Mouse (Mus musculus): ENCODE measurements around the gene Tmem131. TPM values are rescaled to one million over a fixed set of nuclear protein-coding genes. Genes with fewer than 3 reads are reported as not detected.
A peak's percentile ranks its signal among the peaks of the same experiment; 100 is the strongest.
"Not testable (repeated sequence)": the region's sequence is repeated elsewhere in the genome, so short reads cannot be mapped to it uniquely, and the experiment has no call there.

Gene Tmem131
- polyA plus RNA-seq, 1 experiment from 2014 or later: 72.3 TPM

GRCm38 (mm10) chr1:36894136-36894535 lies 49.3 kb downstream of the Tmem131 start:
- Histone ChIP-seq H3K79me2 (ENCODE audit: inconsistent target) (peaks cover 99% of the 10 kb centered on the region; the same call in 1 of the 2 replicates), H3K36me3 (ENCODE audit: inconsistent target) (no peaks in the 10 kb centered on the region), H3K4me3 (ENCODE audit: inconsistent target) (no peak overlapping the region), H3K27ac (no peak overlapping the region)
- 87% methylated on average over 3 of the region's 3 CpGs for WGBS (ENCODE audit: missing documents)

- not testable (repeated sequence) for H3K27ac ChIP-seq; H3K36me3 ChIP-seq (ENCODE audit: inconsistent target)
- 86% methylated on average over 5 of the region's 5 CpGs for WGBS (ENCODE audit: missing documents)
Measured at GRCm38 (mm10) chr1:36893720-36894119, 49.7 kb downstream of the Tmem131 start.

DNA sequence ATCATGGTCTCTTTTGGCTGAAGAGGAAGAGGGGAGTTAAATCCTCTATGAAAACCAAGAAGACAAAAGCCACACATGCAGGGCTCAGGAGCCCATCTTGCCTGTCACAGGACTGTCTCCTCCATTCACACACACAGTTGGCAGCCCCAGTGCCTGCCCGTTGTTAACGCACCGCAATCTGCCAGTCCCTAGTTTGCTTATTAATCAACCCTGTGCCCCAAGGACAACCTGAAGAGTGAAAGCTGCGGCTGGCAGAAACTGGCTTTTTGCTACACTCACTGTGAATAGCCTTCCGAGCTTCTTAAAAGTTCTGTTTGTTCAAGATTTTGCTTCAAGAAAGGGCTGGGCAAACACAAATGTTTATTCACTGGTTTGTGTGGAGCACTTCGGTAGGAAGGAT lies 50.3 kb downstream of the Tmem131 start:
- Histone ChIP-seq H3K36me3 (ENCODE audit: inconsistent target) (no peaks in the 10 kb centered on the region), H3K27ac (no peak overlapping the region), H3K79me2 (ENCODE audit: inconsistent target) (peaks cover 89% of the 10 kb centered on the region; the same call in 1 of the 2 replicates), H3K4me3 (ENCODE audit: inconsistent target) (no peak overlapping the region)
- WGBS (ENCODE audit: missing documents): 100% methylated on average over 6 of the region's 6 CpGs

More at GRCm38 (mm10) chr1:36893720-36894119, 49.7 kb downstream of the Tmem131 start:
- peaks cover 95% of the 10 kb centered on the region; the same call in 1 of the 2 replicates for H3K79me2 ChIP-seq (ENCODE audit: inconsistent target)
- H3K4me3 ChIP-seq (ENCODE audit: inconsistent target): not testable (repeated sequence)

- Histone ChIP-seq H3K4me3 (ENCODE audit: inconsistent target) (no peak overlapping the region), H3K79me2 (ENCODE audit: inconsistent target) (peaks cover 82% of the 10 kb centered on the region; the same call in 1 of the 2 replicates), H3K36me3 (ENCODE audit: inconsistent target) (0 out of 2 replicates have a peak, but pooled peaks cover 2% of the 10 kb centered on the region), H3K27ac (no peak overlapping the region)
- 90% methylated on average over 3 of the region's 3 CpGs for WGBS (ENCODE audit: missing documents)
Measured at GRCm38 (mm10) chr1:36892461-36892860, 51.0 kb downstream of the Tmem131 start.

- 81% methylated on average over 5 of the region's 5 CpGs for WGBS (ENCODE audit: missing documents)
- Histone ChIP-seq H3K27ac (no peak overlapping the region), H3K79me2 (ENCODE audit: inconsistent target) (peaks cover 48% of the 10 kb centered on the region; the same call in 1 of the 2 replicates), H3K4me3 (ENCODE audit: inconsistent target) (no peak overlapping the region), H3K36me3 (ENCODE audit: inconsistent target) (peaks cover 13% of the 10 kb centered on the region; the same call in 1 of the 2 replicates)
Measured at GRCm38 (mm10) chr1:36889016-36889415, 54.5 kb downstream of the Tmem131 start.

DNA sequence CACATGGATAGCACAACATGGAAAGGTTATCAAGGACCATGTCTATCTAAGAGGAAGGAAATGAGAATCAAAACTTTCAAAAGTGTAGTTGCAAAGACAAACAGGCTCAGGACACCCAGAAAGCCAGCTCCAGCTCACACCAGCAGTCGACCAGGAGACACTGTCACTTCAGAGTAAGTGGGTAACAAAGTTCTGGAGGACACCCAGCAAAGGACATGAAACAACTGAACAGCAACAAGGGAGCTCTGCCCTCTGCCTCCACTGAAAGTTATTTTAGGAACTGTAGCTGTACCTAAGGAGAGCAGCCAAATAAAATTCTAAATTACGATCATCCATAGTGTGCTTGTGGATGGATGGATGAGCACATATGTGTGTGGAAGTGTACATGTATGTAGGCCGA lies 56.3 kb downstream of the Tmem131 start:
- Histone ChIP-seq H3K79me2 (ENCODE audit: inconsistent target) (peaks cover 43% of the 10 kb centered on the region; the same call in 1 of the 2 replicates), H3K36me3 (ENCODE audit: inconsistent target) (peaks cover 13% of the 10 kb centered on the region; the same call in 1 of the 2 replicates), H3K4me3 (ENCODE audit: inconsistent target) (no peak overlapping the region), H3K27ac (no peak overlapping the region)
- 88% methylated on average over 3 of the region's 3 CpGs for WGBS (ENCODE audit: missing documents)

- Histone ChIP-seq H3K36me3 (ENCODE audit: inconsistent target) (peaks cover 13% of the 10 kb centered on the region; the same call in 1 of the 2 replicates), H3K4me3 (ENCODE audit: inconsistent target) (no peak overlapping the region), H3K79me2 (ENCODE audit: inconsistent target) (peaks cover 41% of the 10 kb centered on the region; the same call in 1 of the 2 replicates), H3K27ac (no peak overlapping the region)
- WGBS (ENCODE audit: missing documents): 95% methylated on average over 4 of the region's 4 CpGs
Measured at GRCm38 (mm10) chr1:36886489-36886888, 57.0 kb downstream of the Tmem131 start.

DNA sequence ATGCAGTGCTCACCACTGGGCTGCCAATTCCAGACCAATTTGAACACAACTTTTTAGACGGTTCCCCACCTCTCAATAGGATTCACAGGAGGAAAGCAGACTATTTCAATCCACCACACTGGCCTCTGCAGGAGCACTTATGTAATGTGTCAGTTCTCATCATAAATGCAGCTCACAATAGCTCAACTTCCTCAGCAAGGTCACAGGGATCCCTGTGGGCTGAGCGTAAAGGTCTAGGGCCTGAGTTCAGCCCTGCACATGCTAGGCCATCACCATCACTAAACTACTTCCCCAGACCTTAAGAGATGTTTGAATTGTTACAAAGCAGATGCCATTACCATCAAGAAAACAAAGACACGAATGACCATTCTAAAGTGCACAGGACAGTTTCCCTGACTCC lies 58.9 kb downstream of the Tmem131 start:
- H3K79me2 ChIP-seq (ENCODE audit: inconsistent target): peaks cover 21% of the 10 kb centered on the region; the same call in 1 of the 2 replicates
- peaks cover 22% of the 10 kb centered on the region; the same call in 1 of the 2 replicates for H3K36me3 ChIP-seq (ENCODE audit: inconsistent target)
- H3K4me3 ChIP-seq (ENCODE audit: inconsistent target): no peak overlapping the region
- H3K27ac ChIP-seq: no peak overlapping the region
- 41% methylated on average over 3 of the region's 3 CpGs for WGBS (ENCODE audit: missing documents)

- 40% methylated on average over 2 of the region's 2 CpGs for WGBS (ENCODE audit: missing documents)
- Histone ChIP-seq H3K4me3 (ENCODE audit: inconsistent target) (no peak overlapping the region), H3K36me3 (ENCODE audit: inconsistent target) (peaks cover 22% of the 10 kb centered on the region; the same call in 1 of the 2 replicates), H3K27ac (no peak overlapping the region), H3K79me2 (ENCODE audit: inconsistent target) (peaks cover 18% of the 10 kb centered on the region; the same call in 1 of the 2 replicates)
Measured at GRCm38 (mm10) chr1:36883805-36884204, 59.7 kb downstream of the Tmem131 start.

GRCm38 (mm10) chr1:36879154-36879553 lies 64.3 kb downstream of the Tmem131 start:
- Histone ChIP-seq H3K27ac (no peak overlapping the region), H3K4me3 (ENCODE audit: inconsistent target) (no peak overlapping the region), H3K36me3 (ENCODE audit: inconsistent target) (peaks cover 9% of the 10 kb centered on the region; the same call in 1 of the 2 replicates), H3K79me2 (ENCODE audit: inconsistent target) (peaks cover 18% of the 10 kb centered on the region; the same call in 1 of the 2 replicates)
- 24% methylated on average over 1 of the region's 1 CpGs for WGBS (ENCODE audit: missing documents)

- Histone ChIP-seq H3K27ac (no peak overlapping the region), H3K36me3 (ENCODE audit: inconsistent target) (peaks cover 9% of the 10 kb centered on the region; the same call in 1 of the 2 replicates), H3K79me2 (ENCODE audit: inconsistent target) (peaks cover 4% of the 10 kb centered on the region; the same call in 1 of the 2 replicates), H3K4me3 (ENCODE audit: inconsistent target) (no peak overlapping the region)
- WGBS (ENCODE audit: missing documents): 100% methylated on average over 1 of the region's 1 CpGs
Measured at GRCm38 (mm10) chr1:36877126-36877525, 66.3 kb downstream of the Tmem131 start.

- Histone ChIP-seq H3K4me3 (ENCODE audit: inconsistent target) (no peak overlapping the region), H3K79me2 (ENCODE audit: inconsistent target) (no peaks in the 10 kb centered on the region), H3K27ac (0 out of 2 replicates have a peak overlapping the region, but pooled peaks have one; percentile 5), H3K36me3 (ENCODE audit: inconsistent target) (peaks cover under 1% of the 10 kb centered on the region; the same call in 1 of the 2 replicates)
- whole genome bisulfite sequencing (ENCODE audit: missing documents): 5% methylated on average over 8 of the region's 8 CpGs
Measured at GRCm38 (mm10) chr1:36874874-36875561, 68.4 kb downstream of the Tmem131 start.

DNA sequence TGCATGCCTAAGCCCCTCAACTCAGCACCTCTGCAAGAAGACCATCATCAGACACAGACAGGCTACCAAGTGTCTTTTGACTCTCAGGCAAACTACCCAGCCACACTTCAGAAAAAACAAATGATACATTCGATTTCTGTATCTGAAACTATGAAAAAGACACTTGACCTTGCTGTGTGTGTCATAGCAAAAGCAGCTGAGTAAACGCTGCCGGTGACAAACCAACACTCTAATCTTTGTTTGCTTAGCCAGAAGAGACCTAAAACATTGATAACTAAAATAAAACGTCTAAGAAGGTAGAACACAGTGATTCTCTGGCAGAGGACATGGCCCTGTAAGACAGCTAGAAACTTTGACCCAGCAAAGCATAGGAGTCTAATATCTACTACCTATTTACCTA lies 72.2 kb downstream of the Tmem131 start:
- Histone ChIP-seq H3K4me3 (ENCODE audit: inconsistent target) (no peak overlapping the region), H3K27ac (no peak overlapping the region), H3K36me3 (ENCODE audit: inconsistent target) (no peaks in the 10 kb centered on the region; the same call in 1 of the 2 replicates), H3K79me2 (ENCODE audit: inconsistent target) (no peaks in the 10 kb centered on the region)
- WGBS (ENCODE audit: missing documents): 85% methylated on average over 4 of the region's 4 CpGs

DNA sequence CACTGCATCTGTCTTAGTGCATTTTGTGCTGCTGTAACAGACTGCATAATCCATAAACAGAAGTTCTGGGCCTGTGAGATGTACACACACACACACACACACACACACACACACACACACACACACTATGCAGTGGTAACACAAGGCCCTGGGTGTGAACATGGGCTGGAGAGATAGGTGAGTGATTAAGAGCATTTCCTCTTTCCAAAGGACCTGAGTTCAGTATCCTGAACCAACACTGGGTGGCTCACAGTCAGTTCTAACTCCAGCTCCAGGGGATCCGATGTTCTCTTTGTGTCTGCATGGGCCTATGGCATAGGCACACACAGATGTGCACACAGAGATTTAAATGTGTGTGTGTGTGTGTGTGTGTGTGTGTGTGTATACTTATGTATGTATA lies 72.9 kb downstream of the Tmem131 start:
- H3K79me2 ChIP-seq (ENCODE audit: inconsistent target): no peaks in the 10 kb centered on the region
- H3K36me3 ChIP-seq (ENCODE audit: inconsistent target): no peaks in the 10 kb centered on the region; the same call in 1 of the 2 replicates
- no peak overlapping the region for H3K4me3 ChIP-seq (ENCODE audit: inconsistent target)
- 88% methylated on average over 1 of the region's 1 CpGs for WGBS (ENCODE audit: missing documents)
- H3K27ac ChIP-seq: no peak overlapping the region

DNA sequence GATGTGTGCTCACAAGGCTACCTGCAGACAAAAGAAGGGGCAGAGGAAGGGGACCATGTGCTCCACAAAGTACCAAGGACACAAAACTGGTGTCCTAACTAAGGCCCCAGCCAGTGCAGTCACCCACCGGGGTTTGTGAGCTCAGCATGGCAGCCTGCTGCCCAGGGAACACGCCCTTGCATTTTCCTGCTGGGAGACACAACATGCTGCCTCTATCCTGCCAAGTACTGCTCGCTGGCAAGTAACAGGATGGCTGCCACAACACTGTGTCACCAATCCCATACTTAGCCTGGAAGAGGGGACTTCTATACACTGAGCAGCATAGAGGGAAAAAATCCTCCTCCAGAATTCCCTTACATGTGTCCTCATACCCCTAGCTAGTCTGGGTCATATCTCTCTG lies 78.7 kb downstream of the Tmem131 start:
- 100% methylated on average over 3 of the region's 3 CpGs for WGBS (ENCODE audit: missing documents)
- Histone ChIP-seq H3K36me3 (ENCODE audit: inconsistent target) (no peaks in the 10 kb centered on the region), H3K79me2 (ENCODE audit: inconsistent target) (no peaks in the 10 kb centered on the region), H3K4me3 (ENCODE audit: inconsistent target) (no peak overlapping the region), H3K27ac (no peak overlapping the region)
